Mouse (Mus musculus): ENCODE measurements around the gene Trim6.
"Not testable (repeated sequence)": the region's sequence is repeated elsewhere in the genome, so short reads cannot be mapped to it uniquely, and the experiment has no call there.

The Trim6 gene

GRCm38 (mm10) chr7:104218701-104219569, at the start of gene Trim6:
Gene Trim6 (plus strand): TSS chr7:104218793.
- DNase-seq (ENCODE audit: low spot score) = peak; percentile 91

- DNase-seq (ENCODE audit: low spot score) = no peak
Measured at GRCm38 (mm10) chr7:104169634-104170204, 48.9 kb upstream of the Trim6 start.

- DNase-seq (ENCODE audit: low spot score) = no peak
Measured at GRCm38 (mm10) chr7:104175085-104175484, 43.5 kb upstream of the Trim6 start.

- no peak for DNase-seq (ENCODE audit: low spot score)
Measured at GRCm38 (mm10) chr7:104178422-104179054, 40.1 kb upstream of the Trim6 start.

GRCm38 (mm10) chr7:104179074-104179473, 39.5 kb upstream of the Trim6 start:
- no peak for DNase-seq (ENCODE audit: low spot score)

- DNase-seq (ENCODE audit: low spot score) = no peak
Measured at GRCm38 (mm10) chr7:104183292-104183691, 35.3 kb upstream of the Trim6 start, which contains the start of gene Olfr648. Gene Olfr648 (minus strand): TSS chr7:104183392.

- no peak for DNase-seq (ENCODE audit: low spot score)
Measured at GRCm38 (mm10) chr7:104191275-104191674, 27.3 kb upstream of the Trim6 start.

GRCm38 (mm10) chr7:104195885-104196284, 22.7 kb upstream of the Trim6 start, which contains the start of gene Olfr649:
Gene Olfr649 (minus strand): TSS chr7:104195985.
- DNase-seq (ENCODE audit: low spot score) = no peak

GRCm38 (mm10) chr7:104199822-104200221, 18.8 kb upstream of the Trim6 start:
- DNase-seq (ENCODE audit: low spot score) = peak; percentile 64

- DNase-seq (ENCODE audit: low spot score) = no peak
Measured at GRCm38 (mm10) chr7:104206197-104206596, 12.4 kb upstream of the Trim6 start.

- peak; percentile 68 for DNase-seq (ENCODE audit: low spot score)
Measured at GRCm38 (mm10) chr7:104216011-104216535, 2.5 kb upstream of the Trim6 start.

- DNase-seq (ENCODE audit: low spot score) = peak; percentile 71
Measured at GRCm38 (mm10) chr7:104217881-104218280, 712 bp upstream of the Trim6 start.

- no peak for DNase-seq (ENCODE audit: low spot score)
Measured at GRCm38 (mm10) chr7:104231203-104231602, 12.6 kb downstream of the Trim6 start.

- no peak for DNase-seq (ENCODE audit: low spot score)
Measured at GRCm38 (mm10) chr7:104240857-104241256, 22.3 kb downstream of the Trim6 start.

- DNase-seq (ENCODE audit: low spot score) = no peak
Measured at GRCm38 (mm10) chr7:104243616-104244015, 25.0 kb downstream of the Trim6 start.

- peak; percentile 90 for DNase-seq (ENCODE audit: low spot score)
Measured at GRCm38 (mm10) chr7:104244287-104245181, 25.9 kb downstream of the Trim6 start, which contains the start of gene Trim34a. Gene Trim34a (plus strand): TSS chr7:104244457.

- DNase-seq (ENCODE audit: low spot score) = not testable (repeated sequence)
Measured at GRCm38 (mm10) chr7:104260380-104260779, 41.8 kb downstream of the Trim6 start.

- not testable (repeated sequence) for DNase-seq (ENCODE audit: low spot score)
Measured at GRCm38 (mm10) chr7:104265335-104265734, 46.7 kb downstream of the Trim6 start.

GRCm38 (mm10) chr7:104279361-104279760, 60.8 kb downstream of the Trim6 start:
- not testable (repeated sequence) for DNase-seq (ENCODE audit: low spot score)

Data from yolk sac, embryonic 10.5 days (tissue).